Mouse (Mus musculus): ENCODE measurements around the gene Mafb.

Mafb gene

DNA sequence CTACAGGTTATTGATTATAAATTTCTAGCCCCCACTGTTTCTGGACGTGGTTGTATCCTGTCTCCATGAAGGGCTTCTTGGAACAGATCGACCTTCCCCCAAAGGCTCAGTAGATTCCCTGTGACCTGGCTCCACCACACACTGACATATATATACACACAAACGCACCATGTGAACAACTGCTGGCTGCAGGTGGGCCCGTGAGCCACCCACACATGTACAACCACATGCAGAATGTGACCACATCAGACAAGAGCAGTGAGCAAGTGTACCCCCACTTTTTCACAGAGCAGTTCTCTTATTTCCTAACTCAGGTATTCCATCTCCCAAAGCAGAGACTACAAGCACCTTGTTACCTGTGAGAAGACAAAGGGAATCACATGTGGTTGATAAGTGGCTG, 39.1 kb downstream of the Mafb start:
- in situ Hi-C loops (cut with MseI, MboI) = no loop called here

DNA sequence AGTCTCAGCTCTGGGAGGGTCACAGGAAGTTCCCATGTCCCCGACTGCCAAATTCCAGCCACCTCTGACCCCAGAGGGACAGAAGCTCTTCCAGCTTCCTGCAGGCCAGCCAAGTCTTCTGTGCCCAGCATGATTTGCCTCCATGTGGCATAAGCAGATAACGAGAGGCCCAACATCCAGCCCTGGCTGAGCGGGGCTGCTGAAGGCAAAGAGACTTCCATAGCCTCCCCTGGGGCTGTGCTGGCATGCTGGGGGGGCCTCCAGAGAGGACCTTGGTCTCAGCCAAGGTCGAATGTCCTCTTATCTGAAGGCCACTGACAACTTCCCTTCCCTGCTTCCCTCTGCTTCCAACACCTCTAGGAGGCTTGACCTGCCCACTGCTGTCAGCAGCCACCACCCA, 39.7 kb downstream of the Mafb start:
- in situ Hi-C loops (cut with MseI, MboI) = no loop called here

DNA sequence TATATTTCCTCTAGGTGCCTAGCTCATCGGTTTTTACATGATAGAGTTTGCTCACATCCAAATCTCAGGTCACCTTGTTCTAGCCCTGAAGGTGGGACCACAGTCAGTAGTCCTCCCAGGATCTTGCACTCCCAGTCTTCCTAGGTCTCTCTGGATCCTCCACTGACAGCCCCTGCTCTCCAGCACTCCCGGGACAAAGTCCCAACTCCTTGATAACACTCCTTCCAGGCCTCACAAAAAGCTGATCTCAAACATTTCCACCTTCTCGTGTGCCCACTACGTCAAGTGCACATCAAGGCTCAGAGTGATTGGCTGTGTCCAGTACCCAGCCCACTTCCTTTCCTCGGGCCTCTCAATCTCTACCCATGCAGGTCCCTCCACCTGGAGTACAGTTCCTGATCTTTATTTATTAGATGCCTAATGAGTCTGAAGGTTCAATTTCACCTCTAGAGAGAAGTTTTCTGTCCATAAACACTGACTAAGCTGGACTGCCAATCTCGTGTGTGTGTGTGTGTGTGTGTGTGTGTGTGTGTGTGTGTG, 41.7 kb downstream of the Mafb start:
- in situ Hi-C loops (cut with MseI, MboI) = no loop called here

DNA sequence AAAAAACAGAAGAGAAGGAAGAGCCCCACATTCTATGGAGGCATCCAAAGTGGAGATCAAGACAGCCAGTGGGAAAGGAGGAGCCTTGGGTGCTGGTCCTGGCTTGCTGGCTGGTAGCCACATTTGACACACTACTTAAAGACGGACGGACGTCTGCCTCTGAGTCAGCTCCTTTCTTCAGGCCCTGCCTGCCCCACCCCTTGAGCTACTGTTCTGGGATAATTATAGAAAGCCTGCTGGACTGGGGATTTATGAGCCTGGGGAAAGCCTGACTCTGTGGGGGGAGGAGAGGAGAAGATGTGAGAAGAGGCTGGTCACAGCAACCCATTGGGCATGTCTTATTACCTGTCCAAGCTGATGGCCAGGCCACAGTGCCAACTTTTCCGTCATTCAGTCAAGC, 45.0 kb downstream of the Mafb start:
- in situ Hi-C loops (cut with MseI, MboI) = no loop called here

DNA sequence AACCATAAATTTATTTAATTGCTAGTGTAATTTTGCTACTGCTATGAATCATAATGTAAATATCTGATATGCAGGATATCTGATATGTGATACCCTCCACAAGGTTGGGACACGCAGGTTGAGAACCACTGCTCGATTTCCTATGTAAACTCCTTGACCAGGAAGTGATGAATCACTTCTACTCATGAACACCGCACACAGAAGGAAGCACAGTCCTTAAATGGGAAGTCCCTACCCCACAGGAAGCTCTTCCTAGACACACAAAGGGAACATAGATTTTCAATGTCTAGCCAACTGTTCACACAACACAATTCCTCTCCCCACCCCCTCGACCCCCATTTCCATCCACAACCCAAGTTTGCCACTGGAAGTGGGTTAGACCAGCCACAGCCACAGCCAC, 48.6 kb downstream of the Mafb start:
- in situ Hi-C loops (cut with MseI, MboI) = no loop called here
